Mouse (Mus musculus) urinary bladder, postnatal 0 days (tissue): ENCODE data around the gene Pik3cd. TPM values are rescaled to one million over a fixed set of nuclear protein-coding genes. Genes with fewer than 3 reads are reported as not detected.

Experiments
- microRNA-seq: library from miRNA; unstranded; fragments of <30 nt; microRNA quantifications from one replicate; pipeline ENCODE4, GENCODE M21; 2016
- polyA plus RNA-seq: library from polyadenylated mRNA; unstranded; fragments of >200 nt; fragmentation: Nextera tagmentation; extraction: Ambion mirVana; gene quantifications from 2 replicates; pipeline ENCODE4 v1.2.1, GENCODE M21; 2015

Gene Pik3cd
- 5.0 and 5.1 TPM in 2 replicates for polyA plus RNA-seq

DNA sequence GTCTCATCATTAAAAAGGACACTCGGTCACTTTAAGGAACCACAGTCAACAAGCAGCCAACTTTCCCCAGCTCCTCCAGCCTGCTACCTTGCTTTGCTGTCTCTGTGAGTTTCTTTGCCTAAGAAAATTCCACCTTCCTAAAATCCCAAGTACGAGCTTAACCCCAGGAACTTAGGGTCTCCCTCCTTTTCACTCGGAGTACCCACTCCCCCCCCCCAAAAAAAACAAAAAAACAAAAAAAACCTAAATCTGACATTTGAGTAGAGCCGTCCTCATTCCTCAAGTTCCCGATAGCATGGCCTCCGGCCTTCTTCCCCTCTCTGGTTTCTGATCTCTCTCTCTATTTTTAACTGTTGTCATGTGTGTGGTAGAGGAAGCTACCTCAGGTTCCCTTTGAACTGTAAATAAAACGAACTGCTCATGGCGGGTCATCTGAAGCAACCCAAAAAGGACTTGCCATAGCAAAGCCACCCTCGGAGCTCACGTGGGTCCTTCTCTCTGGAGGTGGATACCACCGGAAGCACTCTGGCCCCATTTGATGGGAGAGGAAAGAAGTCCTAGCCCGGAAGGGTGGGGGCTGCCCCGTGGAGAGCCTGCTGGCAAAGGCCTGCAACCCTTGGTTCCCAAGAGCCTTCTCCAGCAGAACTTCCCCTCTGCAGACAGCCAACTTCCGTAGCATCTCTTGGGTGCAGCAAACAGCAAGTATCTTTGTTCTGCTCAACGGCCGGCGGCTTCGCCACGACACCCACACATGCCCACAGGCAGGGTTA lies at the start of gene Pik3cd:
Gene Pik3cd, minus strand, starts transcription at position 362 of the 770 bp plus-strand sequence.

DNA sequence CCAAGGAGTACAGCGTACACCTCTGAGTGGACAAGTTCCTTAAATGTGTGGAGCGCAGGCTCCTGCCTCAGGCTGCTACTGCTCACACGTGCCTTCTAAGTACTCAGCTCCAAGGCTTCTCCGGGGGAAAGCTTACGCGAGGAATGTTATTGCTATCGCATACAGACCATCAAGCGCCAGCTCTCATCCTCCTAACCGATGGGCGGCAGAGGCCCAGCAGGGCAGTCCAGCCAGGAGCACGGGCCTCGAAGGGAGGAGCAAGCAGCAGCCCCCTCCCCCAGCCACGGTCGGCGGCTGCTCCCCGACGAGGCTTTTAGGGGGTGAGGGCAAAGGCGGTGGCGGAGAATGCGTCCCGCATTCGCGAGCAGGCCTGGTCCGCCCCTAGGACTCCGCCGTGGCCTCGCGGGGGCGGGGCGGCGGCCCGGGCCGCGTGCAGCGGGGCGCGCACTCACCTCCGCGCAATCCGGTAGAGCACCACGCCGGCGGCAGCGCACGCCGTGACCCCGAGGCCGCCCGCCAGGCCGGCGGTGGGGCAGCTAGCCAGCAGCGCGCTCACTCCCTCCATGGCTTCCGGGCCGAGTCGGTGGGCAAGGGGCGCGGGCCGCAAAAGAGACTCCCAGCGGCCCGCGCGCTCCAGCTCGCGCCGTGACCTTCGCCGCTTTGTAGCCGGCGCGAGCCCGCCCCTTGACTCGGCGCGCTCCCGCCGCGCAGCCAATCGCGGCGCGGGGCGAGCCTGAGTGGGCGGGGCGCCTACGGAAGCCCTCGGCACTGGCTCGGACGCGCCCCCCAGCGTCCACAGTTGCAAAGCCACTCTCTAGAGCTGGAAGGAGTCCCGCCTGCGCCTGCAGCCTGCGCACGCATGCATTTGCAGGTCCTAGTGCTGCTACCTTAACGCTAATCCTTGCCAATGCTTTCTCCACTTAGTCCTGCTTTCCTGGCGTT lies 35.3 kb upstream of the Pik3cd start, which contains the start of gene Tmem201:
Gene Tmem201, minus strand, starts transcription at position 662 of the 942 bp plus-strand sequence.

Small RNA genes lying within 50 kb of the gene (microRNA-seq; reads per million reads assigned to microRNA genes)
- not detected for gene Mir7023

Other genes with a start within 250 kb of the Pik3cd start
- gene Rbp7, start 247.6 kb downstream of the Pik3cd start, polyA plus RNA-seq, result 0.51 and 1.5 TPM in 2 replicates
- not detected in 2 replicates for gene Tmem274, start 225.2 kb downstream of the Pik3cd start, polyA plus RNA-seq
- gene Nmnat1, start 217.4 kb downstream of the Pik3cd start, polyA plus RNA-seq, result 9.2 and 9.7 TPM in 2 replicates
- gene Lzic, start 217.3 kb downstream of the Pik3cd start, polyA plus RNA-seq, result 26.0 and 28.8 TPM in 2 replicates
- gene Ctnnbip1, start 184.3 kb downstream of the Pik3cd start, polyA plus RNA-seq, result 28.6 and 34.1 TPM in 2 replicates
- 28.8 and 32.3 TPM in 2 replicates for gene Clstn1, start 116.1 kb downstream of the Pik3cd start, polyA plus RNA-seq
- 12.2 and 13.0 TPM in 2 replicates for gene Tmem201, start 35.5 kb upstream of the Pik3cd start, polyA plus RNA-seq
- gene Slc25a33, start 71.7 kb upstream of the Pik3cd start, polyA plus RNA-seq, result 5.2 and 5.5 TPM in 2 replicates